Mouse (Mus musculus): Measurements from ENCODE around the gene Bhlhe41.

The Bhlhe41 gene

GRCm38 (mm10) chr6:145852708-145853107, 12.7 kb downstream of the Bhlhe41 start:
- in situ Hi-C loops (cut with MboI; ENCODE audit: low pct_unique_long_range_greater_than_20kb in 1 of 2, low sequenced_read_pairs in 2 of 2, unreplicated experiment in 1 of 2): no loop called here

- in situ Hi-C loops (cut with MboI; ENCODE audit: low pct_unique_long_range_greater_than_20kb in 1 of 2, low sequenced_read_pairs in 2 of 2, unreplicated experiment in 1 of 2): no loop called here
These were observed 13.4 kb downstream of the Bhlhe41 start for GRCm38 (mm10) chr6:145851956-145852355.

DNA sequence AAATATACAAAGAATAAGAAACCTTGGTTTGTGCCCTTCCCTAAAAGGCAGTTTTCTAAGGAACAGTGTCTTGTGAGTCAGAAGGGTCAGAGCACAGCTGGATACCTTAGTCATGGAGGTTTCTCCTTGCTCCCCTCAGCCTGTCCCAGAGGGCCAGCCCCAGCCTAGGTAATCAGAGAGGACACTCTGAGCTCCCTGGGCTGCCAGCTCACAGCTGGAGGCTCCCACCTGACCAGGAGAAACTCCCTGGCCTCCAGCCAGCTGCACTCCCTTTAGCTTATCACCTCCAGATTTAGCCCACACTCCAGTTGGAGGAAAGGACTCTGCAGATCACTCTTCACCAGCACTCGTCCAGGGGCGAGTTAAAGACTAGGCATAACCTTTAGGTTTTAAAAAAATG, 14.6 kb downstream of the Bhlhe41 start:
- in situ Hi-C loops (cut with MboI; ENCODE audit: low pct_unique_long_range_greater_than_20kb in 1 of 2, low sequenced_read_pairs in 2 of 2, unreplicated experiment in 1 of 2): no loop called here

GRCm38 (mm10) chr6:145847661-145848060, 17.7 kb downstream of the Bhlhe41 start:
- in situ Hi-C loops (cut with MboI; ENCODE audit: low pct_unique_long_range_greater_than_20kb in 1 of 2, low sequenced_read_pairs in 2 of 2, unreplicated experiment in 1 of 2): loop anchor here in 1 of 2 experiments (25.0 kb wide), 1 partner anchor 440 kb away; no protein-coding TSS in a partner anchor

DNA sequence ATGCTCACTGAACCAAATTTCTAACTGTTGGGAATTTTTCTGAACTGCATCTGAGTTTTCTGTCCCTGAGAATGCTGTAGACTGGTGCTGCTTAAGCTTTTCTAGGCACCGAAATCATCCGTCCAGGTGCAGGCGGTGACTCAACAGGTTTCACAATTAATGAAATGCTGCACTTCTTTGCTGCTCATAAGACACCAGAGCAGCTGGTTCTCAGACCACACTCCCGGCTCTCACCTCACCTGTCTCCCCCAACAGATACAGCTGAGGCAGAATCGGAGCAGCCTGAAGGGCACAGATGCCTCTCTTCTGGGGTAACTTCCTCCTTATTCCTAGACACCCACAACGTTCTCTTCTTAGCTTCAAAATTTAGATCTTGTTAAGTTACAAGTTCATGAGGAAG, 18.4 kb downstream of the Bhlhe41 start:
- in situ Hi-C loops (cut with MboI; ENCODE audit: low pct_unique_long_range_greater_than_20kb in 1 of 2, low sequenced_read_pairs in 2 of 2, unreplicated experiment in 1 of 2): loop anchor here in 1 of 2 experiments (25.0 kb wide), 1 partner anchor 440 kb away; no protein-coding TSS in a partner anchor

DNA sequence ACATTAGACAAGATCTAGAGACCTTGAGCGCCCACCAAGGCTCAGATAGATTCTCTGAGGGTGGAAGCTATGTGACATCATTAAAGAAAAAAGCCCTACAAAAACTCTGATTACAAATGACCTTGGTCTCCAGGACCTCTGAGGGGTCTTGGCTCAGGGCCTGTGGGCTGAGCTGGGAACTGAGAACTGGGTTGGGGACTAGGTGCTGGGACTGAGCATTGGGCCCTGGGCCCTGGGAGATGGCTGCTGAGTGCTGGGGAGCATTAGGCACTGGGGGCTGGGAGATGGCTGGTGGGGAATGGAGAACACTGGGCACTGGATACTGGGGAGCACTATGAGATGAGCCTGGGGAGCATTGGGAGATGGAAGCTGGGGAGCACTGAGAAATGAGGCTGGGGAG, 19.3 kb downstream of the Bhlhe41 start:
- in situ Hi-C loops (cut with MboI; ENCODE audit: low pct_unique_long_range_greater_than_20kb in 1 of 2, low sequenced_read_pairs in 2 of 2, unreplicated experiment in 1 of 2): loop anchor here in 1 of 2 experiments (25.0 kb wide), 1 partner anchor 441 kb away; no protein-coding TSS in a partner anchor

- in situ Hi-C loops (cut with MboI; ENCODE audit: low pct_unique_long_range_greater_than_20kb in 1 of 2, low sequenced_read_pairs in 2 of 2, unreplicated experiment in 1 of 2): loop anchor here in 1 of 2 experiments (25.0 kb wide), 1 partner anchor 442 kb away; no protein-coding TSS in a partner anchor
These were observed 19.7 kb downstream of the Bhlhe41 start for GRCm38 (mm10) chr6:145845611-145846010.

- in situ Hi-C loops (cut with MboI; ENCODE audit: low pct_unique_long_range_greater_than_20kb in 1 of 2, low sequenced_read_pairs in 2 of 2, unreplicated experiment in 1 of 2): loop anchor here in 1 of 2 experiments (25.0 kb wide), 1 partner anchor 452 kb away; no protein-coding TSS in a partner anchor
These were observed 30.0 kb downstream of the Bhlhe41 start for GRCm38 (mm10) chr6:145835359-145835758.

- in situ Hi-C loops (cut with MboI; ENCODE audit: low pct_unique_long_range_greater_than_20kb in 1 of 2, low sequenced_read_pairs in 2 of 2, unreplicated experiment in 1 of 2): loop anchor here in 1 of 2 experiments (25.0 kb wide), 1 partner anchor 454 kb away; no protein-coding TSS in a partner anchor
These were observed 32.4 kb downstream of the Bhlhe41 start for GRCm38 (mm10) chr6:145832927-145833326.

GRCm38 (mm10) chr6:145830617-145831016, 34.7 kb downstream of the Bhlhe41 start:
- in situ Hi-C loops (cut with MboI; ENCODE audit: low pct_unique_long_range_greater_than_20kb in 1 of 2, low sequenced_read_pairs in 2 of 2, unreplicated experiment in 1 of 2): loop anchor here in 1 of 2 experiments (25.0 kb wide), 1 partner anchor 457 kb away; no protein-coding TSS in a partner anchor

DNA sequence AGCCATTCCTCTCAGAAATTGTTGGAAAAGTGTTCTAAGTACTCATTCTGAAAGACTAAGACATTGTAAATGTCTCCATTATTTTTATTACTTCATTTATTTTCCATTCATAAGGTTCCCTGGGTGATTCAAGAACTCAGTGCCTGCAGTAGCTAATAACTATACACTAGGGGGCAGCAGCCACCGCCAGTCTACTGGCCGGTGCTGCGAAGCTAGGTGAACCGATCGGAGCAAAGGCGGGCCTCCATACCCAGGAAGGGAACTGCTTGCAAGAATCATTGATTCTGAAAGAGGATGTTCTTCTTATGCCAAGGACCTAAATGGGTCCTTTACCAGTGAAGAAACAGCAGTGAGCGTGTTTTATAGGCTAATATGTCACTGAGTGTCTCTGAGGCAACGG, 35.2 kb downstream of the Bhlhe41 start:
- in situ Hi-C loops (cut with MboI; ENCODE audit: low pct_unique_long_range_greater_than_20kb in 1 of 2, low sequenced_read_pairs in 2 of 2, unreplicated experiment in 1 of 2): loop anchor here in 1 of 2 experiments (25.0 kb wide), 1 partner anchor 457 kb away; no protein-coding TSS in a partner anchor

DNA sequence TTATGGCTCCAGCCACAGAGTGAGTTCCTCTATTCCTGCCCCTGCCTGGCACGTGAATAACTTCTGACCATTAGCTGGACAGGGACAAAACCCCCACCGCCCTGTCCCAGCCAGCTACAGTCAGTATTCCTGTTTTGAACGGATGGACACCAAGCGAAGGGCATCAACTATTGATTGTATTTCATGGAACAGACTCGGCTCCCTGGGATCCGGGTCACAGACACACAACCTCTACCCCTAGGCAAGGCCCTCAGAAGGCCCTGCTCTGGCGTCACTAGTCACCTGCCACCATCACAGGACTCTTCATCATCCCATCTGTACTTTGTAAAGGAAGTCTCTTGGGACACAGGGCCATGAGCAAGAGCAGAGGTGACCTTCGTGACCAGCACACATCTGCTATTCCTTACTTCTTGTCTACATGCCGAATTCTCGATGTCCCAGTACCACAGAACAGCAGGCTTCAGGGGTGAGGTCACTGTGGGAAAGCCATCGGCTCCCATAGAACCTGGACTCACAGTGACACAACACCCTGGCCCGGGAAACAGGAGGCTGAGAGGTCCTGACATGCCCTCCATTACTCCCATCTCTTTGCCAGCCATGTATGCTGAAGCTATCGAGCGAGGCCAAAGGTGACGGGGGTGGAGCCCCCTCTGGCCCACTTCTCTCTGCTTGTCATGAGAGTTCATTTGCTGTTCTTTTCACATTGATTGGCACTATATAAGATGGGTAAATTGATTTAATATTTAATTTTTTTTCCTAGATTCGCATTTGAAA, 36.1 kb downstream of the Bhlhe41 start:
- in situ Hi-C loops (cut with MboI; ENCODE audit: low pct_unique_long_range_greater_than_20kb in 1 of 2, low sequenced_read_pairs in 2 of 2, unreplicated experiment in 1 of 2): loop anchor here (10.0 to 25.0 kb wide), 3 partner anchors 126 to 458 kb away; no protein-coding TSS in a partner anchor

DNA sequence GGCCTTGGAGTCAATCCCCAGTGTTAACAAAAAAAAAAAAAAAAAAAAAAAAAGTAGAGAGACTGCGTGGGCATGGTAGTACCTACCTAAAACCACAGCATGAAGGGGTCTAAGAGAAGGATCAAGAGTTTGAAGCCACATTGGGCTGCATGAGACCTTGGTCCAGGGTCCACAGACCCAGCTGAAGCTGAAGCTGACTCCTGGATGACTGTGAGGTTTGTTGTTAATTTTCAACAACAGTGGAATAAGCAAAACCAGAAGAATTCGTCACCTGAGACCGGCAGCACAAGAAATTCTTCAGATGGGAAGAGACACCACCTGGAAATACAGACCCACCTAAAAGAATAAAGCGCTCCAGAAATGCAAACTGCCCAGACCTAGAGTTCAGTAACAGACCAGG, 39.1 kb downstream of the Bhlhe41 start:
- in situ Hi-C loops (cut with MboI; ENCODE audit: low pct_unique_long_range_greater_than_20kb in 1 of 2, low sequenced_read_pairs in 2 of 2, unreplicated experiment in 1 of 2): loop anchor here (10.0 to 25.0 kb wide), 3 partner anchors 128 to 461 kb away; no protein-coding TSS in a partner anchor

DNA sequence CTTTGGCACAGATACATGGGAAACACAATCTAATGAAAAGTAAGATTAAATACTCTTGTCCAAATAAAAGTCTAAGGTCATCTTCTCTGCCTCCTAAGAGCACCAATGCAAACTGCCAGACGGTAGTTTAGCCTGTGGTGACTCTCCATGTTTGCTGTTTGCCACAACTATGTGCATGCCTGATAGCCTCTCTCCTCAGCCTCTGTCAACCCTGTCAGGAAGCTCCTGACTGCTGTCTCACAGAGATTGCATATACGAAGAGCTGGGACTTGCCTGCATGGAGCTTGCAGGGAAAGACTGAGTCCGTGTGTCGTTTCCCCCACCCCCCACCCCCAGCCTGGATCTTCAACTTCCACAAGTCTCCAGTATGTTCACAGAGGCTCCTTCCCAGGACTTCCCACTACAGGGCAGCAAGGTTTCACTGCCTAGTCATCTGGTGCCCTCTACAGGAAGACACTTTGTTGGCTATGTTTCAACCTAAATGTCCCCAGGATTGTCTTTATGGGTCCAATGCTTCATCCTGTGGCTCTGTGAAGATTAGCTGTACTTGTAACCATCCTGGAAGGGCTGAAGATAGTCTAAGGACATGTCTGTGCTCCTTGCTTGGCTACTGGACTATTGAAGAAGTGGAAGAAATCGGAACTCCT, 41.6 kb downstream of the Bhlhe41 start:
- in situ Hi-C loops (cut with MboI; ENCODE audit: low pct_unique_long_range_greater_than_20kb in 1 of 2, low sequenced_read_pairs in 2 of 2, unreplicated experiment in 1 of 2): loop anchor here in 1 of 2 experiments (10.0 kb wide), 2 partner anchors 131 to 461 kb away; no protein-coding TSS in a partner anchor

GRCm38 (mm10) chr6:145823103-145823502, 42.3 kb downstream of the Bhlhe41 start:
- in situ Hi-C loops (cut with MboI; ENCODE audit: low pct_unique_long_range_greater_than_20kb in 1 of 2, low sequenced_read_pairs in 2 of 2, unreplicated experiment in 1 of 2): loop anchor here in 1 of 2 experiments (10.0 kb wide), 2 partner anchors 132 to 462 kb away; no protein-coding TSS in a partner anchor

GRCm38 (mm10) chr6:145822218-145822617, 43.1 kb downstream of the Bhlhe41 start:
- in situ Hi-C loops (cut with MboI; ENCODE audit: low pct_unique_long_range_greater_than_20kb in 1 of 2, low sequenced_read_pairs in 2 of 2, unreplicated experiment in 1 of 2): loop anchor here in 1 of 2 experiments (10.0 kb wide), 2 partner anchors 133 to 463 kb away; no protein-coding TSS in a partner anchor

- in situ Hi-C loops (cut with MboI; ENCODE audit: low pct_unique_long_range_greater_than_20kb in 1 of 2, low sequenced_read_pairs in 2 of 2, unreplicated experiment in 1 of 2): no loop called here
These were observed 46.2 kb downstream of the Bhlhe41 start for GRCm38 (mm10) chr6:145819151-145819550.

- in situ Hi-C loops (cut with MboI; ENCODE audit: low pct_unique_long_range_greater_than_20kb in 1 of 2, low sequenced_read_pairs in 2 of 2, unreplicated experiment in 1 of 2): no loop called here
These were observed 50.2 kb downstream of the Bhlhe41 start for GRCm38 (mm10) chr6:145815200-145815599.

DNA sequence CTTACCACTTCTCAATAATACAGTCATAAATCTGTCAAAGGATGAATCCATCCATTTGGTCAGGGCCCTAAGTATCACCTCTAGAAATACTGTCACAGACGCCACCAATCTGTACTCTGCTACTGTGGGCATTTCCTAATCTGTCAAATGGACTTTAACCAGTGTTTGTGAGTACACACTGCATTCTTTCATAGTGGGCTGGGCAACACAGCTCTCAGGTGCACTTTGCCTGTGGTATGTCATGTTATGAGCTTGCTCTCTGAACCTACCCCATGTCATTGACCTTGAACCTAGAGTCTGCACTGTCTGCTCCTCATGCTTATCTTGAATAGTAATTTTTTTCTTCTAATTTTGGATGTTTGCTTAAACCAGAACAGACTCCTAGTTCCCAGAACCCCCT, 54.2 kb downstream of the Bhlhe41 start:
- in situ Hi-C loops (cut with MboI; ENCODE audit: low pct_unique_long_range_greater_than_20kb in 1 of 2, low sequenced_read_pairs in 2 of 2, unreplicated experiment in 1 of 2): no loop called here

Measured in mouse embryonic stem cell (cell line).